Mouse (Mus musculus) urinary bladder, adult 2 months (tissue): Measurements from ENCODE around the gene Bmp2k. TPM values are rescaled to one million over a fixed set of nuclear protein-coding genes. Genes with fewer than 3 reads are reported as not detected.
A peak's percentile ranks its signal among the peaks of the same experiment; 100 is the strongest.

Experiments
- DNase-seq: peaks from one replicate; pipeline ENCODE4 v3.0.0; 2022; ENCODE audit warnings: low spot score
- polyA plus RNA-seq: library from polyadenylated mRNA; depleted of rRNA; stranded (reverse); fragments of >200 nt; gene quantifications from 2 replicates; pipeline ENCODE4 v1.2.3, GENCODE M21; 2012; rRNA removed

The Bmp2k gene
- polyA plus RNA-seq, 1 experiment, result 5.6 TPM

GRCm38 (mm10) chr5:97099954-97100353 lies 102.5 kb downstream of the Bmp2k start:
- no peak for DNase-seq

DNA sequence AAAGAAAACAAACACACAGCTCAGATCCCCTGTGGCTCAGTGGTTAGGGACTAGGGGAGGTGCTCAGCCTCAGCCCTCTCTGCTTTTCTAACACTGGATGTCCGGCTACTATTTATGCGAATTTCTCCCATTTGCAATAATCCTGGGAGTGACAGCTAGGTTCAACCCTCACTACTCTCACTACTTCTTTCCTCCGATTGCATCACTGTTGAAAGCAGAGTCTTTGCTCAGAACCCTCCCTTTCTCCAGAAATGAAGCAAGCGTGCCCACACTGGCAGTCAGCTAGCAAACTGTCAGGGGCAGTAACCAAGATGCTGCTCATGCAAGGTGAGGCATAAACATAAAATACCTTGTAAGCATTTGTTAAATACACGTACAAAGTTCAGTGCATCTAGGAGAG lies 110.8 kb downstream of the Bmp2k start:
- no peak for DNase-seq

DNA sequence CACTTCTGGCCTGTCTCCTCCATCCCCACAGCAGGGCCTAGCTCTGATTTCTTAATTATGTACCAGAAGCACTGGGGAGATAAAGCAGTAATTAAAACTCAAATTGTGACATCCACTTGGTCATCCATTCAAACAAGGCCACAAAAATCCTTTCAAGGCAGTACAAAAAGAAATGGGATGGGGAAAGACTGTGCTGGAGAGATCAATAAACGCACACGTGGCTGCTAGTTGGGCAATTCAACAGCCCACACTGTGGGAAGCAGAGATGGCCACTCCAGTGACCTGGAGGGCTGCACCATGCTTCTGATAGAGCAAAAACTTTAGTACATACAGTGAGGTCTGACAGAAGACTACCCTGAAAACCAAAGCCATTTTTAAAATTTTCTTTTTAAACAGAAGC lies 112.6 kb downstream of the Bmp2k start:
- no peak for DNase-seq

GRCm38 (mm10) chr5:97110697-97111096 lies 113.2 kb downstream of the Bmp2k start:
- DNase-seq, result no peak

- peak; percentile 98 for DNase-seq
Measured at GRCm38 (mm10) chr5:97111207-97111910, 113.9 kb downstream of the Bmp2k start, which contains the start of gene Paqr3. Gene Paqr3 (minus strand): TSS chr5:97111596.

DNA sequence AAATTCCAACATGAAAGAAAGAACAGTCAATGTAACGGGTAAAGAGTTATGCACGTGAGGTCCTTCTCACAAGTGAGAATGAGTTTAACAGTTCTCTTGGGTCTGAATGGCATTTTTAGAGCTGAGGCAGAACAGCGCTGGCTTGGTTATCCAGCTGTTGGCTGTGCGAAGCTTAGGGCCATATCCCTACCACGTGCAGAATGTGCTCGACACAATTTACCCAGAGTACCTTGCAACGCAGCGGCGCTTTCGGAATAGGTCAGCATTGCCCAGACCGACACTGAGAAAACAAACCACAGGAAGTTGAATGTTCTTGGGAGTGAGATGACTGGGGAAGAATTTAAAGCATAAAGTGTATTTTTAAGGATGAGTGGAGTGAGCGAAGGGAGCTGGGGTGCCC lies 127.5 kb downstream of the Bmp2k start:
- DNase-seq, result no peak

GRCm38 (mm10) chr5:97125459-97125970 lies 128.0 kb downstream of the Bmp2k start:
- DNase-seq, result no peak

DNA sequence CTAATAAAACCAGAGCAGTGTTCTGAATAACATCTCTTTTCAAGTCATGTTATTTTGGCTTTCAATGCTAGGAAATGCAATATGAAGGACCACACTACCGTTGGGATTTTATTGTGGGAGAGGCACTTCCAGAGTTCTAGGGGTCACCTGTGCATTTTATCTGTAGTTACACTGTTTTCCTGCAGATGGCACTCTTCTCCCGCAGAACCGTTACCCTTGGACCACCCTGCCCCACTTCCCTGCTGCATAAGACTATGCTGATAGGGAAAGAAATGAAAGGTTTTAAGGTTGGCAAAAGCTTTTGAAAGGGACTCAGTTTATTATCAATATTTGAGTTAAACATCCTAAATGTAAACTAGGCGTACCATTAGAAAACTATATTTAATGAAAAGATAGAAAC lies 128.5 kb downstream of the Bmp2k start:
- no peak for DNase-seq

- DNase-seq, result no peak
Measured at GRCm38 (mm10) chr5:97127284-97127683, 129.8 kb downstream of the Bmp2k start.

- no peak for DNase-seq
Measured at GRCm38 (mm10) chr5:97128242-97129226, 131.0 kb downstream of the Bmp2k start.

- no peak for DNase-seq
Measured at GRCm38 (mm10) chr5:97129589-97129988, 132.1 kb downstream of the Bmp2k start.

DNA sequence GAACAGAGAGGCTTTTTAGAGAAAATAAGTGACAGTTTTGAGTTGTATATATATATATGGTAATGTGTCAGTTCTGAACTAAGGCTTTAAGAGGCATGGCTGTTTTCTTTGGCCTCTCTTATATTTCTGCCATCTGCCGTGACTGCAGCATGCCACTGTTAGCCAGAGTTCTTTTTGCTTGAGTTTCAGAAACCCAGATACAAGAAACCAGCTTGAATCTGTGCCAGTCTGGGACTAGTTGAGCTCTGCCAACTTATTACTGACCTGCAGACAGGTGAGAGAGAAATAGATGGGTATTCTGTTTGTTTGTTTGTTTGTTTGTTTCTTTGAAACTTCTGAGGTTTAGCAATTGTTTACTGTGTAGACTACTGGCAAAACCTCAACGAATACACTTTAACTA lies 137.8 kb downstream of the Bmp2k start:
- no peak for DNase-seq

Other genes starting within 250 kb of the Bmp2k start
- 108 and 175 TPM in 2 replicates for gene Anxa3, start 204.3 kb upstream of the Bmp2k start, polyA plus RNA-seq
- gene Paqr3, start 113.9 kb downstream of the Bmp2k start, polyA plus RNA-seq, result 11.0 and 14.3 TPM in 2 replicates